Mouse (Mus musculus) 3134 (cell line): ENCODE measurements around the gene Csnk1g2.
"Not testable (repeated sequence)": the region's sequence is repeated elsewhere in the genome, so short reads cannot be mapped to it uniquely, and the experiment has no call there.

Source experiments
- DNase-seq: peaks from one replicate; pipeline ENCODE4 v3.0.0-alpha.2; 2011; ENCODE audit warnings: low spot score; ENCODE audit not compliant: insufficient read length; ENCODE audit errors: extremely low read depth

Csnk1g2 gene

GRCm38 (mm10) chr10:80596318-80596717 lies 26.3 kb upstream of the Csnk1g2 start:
- no peak for DNase-seq

DNA sequence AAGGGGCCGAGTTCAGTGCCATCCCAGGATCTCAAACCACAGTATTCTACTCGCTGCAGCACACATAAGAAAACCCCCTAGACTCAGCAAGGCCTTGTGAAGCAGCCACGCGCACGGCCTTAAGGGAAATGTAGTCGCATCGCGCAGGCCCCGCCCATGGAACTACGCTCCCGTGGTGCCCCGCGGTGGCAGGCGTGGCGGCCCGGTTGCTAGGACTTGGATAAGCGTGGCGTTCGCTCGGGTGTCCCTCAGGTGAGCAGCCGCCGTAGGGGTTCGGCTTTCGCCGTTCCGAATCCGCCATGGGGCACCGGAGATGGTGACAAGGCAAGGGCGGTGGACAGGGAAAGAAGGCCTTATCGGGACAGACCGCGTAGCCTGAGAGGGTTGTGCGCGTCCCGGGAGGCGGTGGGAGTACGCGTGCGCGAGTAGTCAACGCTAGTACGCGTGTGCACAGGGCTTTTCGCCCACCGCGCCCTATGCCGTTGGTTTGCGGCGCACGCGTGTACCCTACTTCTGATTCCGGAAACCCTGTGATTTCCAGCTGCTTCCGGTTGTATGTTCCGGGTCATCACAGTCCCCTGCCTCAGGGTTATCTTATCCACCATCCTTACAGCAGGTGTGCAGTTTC lies 19.8 kb upstream of the Csnk1g2 start, which contains the start of the genes Scamp4 and Adat3:
Gene Scamp4, plus strand, starts transcription at position 175 of the 628 bp plus-strand sequence.
Gene Adat3, plus strand, starts transcription at position 183 of the 628 bp plus-strand sequence.
- DNase-seq, result peak; percentile 98

DNA sequence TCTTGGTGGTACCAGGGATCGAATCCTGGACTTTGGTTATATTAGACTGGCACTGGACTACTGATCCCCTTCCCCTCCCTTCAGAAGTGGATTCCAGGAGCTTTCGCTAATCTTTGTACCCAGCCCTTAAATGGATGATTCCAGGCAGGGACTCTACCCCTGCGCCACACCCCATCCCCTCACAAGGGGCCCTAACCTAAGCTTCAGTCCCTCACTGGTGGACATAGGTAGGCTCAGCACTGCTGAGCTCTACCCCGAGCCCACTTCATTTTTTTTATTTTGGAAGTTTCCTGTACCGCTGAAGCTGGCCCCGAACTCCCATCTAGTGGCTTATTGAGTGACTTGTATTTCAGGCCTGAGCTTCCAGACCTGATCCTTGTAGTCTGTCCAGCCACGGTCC lies 19.3 kb upstream of the Csnk1g2 start:
- DNase-seq, result no peak

DNA sequence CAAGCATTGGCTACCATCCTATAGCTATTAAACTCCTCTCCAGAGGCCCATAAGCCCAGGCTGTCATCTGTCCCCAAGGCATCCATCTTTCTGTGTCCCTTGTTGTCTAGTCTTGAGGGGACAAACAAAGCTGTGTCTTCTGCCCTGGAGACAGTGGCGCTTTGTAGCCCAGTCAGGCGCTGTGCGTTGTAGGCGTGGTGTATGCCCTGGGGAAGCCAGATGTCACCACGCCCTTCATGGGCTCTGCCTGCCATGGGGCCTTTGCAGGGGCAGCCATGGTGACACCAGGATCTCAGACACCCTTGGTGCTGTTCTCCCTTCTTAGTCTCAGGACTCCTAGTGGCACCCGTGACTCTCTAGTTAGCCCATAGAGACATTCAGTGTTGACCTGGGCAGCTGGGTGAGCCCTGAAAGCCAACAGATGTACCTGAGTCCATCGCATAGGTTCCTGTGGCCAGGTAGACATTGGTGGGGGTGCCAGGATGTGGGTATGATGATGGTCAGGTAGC lies 18.6 kb upstream of the Csnk1g2 start:
- no peak for DNase-seq

DNA sequence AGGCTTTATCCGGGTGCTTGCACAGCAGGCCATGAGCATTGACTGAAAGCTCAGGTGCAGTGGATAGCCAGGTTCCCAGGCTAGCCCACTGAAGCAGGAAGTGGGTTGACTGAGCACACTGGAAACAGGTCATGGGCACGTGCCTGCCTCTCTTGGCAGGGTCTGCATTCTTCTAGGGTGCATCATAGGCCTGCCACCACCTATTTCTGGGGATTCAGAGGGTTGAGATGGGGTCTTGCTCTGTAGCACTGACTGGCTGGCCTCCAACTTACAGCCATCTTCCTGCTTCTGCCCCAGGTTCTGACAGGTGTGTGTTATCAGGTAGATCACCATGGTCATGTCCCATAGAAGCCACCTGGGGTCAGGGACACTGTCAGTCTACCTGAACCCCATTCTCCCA lies 17.6 kb upstream of the Csnk1g2 start:
- no peak for DNase-seq

DNA sequence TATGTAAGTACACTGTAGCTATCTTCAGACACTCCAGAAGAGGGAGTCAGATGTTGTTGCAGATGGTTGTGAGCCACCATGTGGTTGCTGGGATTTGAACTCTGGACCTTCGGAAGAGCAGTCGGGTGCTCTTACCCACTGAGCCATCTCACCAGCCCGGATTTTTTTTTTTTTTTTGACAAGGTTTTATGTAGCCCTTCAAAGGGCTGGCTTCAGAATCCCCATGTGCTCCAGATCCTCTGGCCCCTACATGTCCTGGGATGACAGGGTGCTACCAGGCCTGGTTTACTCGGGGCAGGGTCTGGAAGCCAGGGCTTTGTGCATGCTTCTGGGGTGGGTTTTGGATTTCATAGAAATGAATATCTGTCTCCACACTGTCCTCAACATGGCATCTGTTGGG lies 16.9 kb upstream of the Csnk1g2 start, which contains the start of gene Gm49322:
Gene Gm49322, plus strand, starts transcription at position 301 of the 400 bp plus-strand sequence.
- not testable (repeated sequence) for DNase-seq

GRCm38 (mm10) chr10:80606306-80606705 lies 16.3 kb upstream of the Csnk1g2 start:
- DNase-seq, result no peak

DNA sequence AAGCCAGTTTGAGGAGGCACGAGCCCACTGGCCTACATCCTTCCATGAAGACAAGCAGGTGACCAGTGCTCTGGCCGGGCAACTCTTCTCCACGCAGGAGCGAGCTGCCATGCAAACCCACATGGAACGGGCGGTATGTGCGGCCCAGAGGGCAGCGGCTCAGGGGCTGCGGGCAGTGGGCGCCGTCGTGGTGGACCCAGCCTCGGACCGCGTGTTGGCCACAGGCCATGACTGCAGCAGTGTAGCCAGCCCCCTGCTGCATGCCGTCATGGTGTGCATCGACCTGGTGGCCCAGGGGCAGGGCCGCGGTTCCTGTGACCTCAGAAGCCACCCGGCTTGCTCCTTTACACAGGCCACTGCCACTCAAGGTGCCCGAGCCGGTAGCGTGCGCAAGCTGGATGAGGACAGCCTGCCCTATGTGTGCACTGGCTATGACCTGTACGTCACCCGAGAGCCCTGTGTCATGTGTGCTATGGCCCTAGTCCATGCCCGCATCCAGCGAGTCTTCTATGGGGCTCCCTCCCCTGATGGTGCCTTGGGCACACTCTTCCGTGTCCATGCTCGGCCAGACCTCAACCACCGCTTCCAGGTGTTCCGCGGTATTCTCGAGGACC lies 15.8 kb upstream of the Csnk1g2 start:
- DNase-seq, result no peak

DNA sequence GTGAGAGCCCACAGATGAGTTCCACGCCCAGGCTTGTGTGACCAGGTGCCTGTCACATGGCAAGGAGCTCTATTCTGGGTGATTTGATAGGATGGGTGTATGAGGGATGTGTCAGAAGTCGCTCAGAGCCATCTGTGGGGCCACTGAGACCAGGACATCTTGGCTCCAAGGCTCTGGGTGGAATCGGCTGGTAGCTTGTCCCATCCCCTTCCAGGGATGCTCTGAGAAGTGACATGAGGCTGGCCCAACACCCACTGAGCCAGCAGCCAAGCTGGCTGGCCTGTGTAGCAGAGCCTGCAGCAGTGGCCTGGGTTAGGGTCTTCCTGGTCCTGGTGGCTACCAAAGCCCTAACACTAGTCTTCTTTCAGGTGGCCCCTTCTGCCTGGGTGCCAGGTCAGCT lies 14.2 kb upstream of the Csnk1g2 start:
- no peak for DNase-seq

- no peak for DNase-seq
Measured at GRCm38 (mm10) chr10:80609269-80609924, 13.2 kb upstream of the Csnk1g2 start.

DNA sequence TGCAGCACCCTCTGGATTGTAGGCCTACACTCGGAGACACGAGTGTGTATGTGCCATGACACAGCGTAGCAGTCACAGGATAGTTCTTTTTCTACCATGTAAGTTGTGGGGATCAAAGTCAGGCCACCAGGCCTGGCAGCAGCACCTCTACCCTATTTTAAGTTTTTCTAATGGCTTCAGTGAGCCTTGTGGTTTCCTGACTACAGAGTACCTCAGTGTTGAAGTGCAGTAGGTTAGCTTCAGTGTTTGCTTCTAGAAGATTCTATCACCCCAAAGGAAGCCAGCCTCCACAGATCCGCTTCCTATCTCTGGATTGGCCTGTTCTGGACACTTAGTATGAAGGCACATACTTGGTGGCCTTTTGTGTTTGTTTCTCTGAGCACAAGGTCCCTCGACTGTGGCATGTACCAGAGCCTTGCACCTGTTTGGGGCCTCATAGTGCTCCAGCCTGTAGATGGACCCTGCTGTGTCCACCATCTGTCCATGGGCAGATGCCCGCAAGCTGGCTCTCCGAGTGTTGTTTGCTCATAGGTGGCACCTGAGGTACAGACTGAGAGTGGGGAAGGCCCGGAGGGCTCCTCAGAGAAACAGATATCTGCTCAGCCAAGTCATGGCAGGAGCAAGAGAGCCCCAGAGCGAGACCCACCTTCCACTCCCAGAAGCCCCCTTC lies 12.4 kb upstream of the Csnk1g2 start:
- no peak for DNase-seq

DNA sequence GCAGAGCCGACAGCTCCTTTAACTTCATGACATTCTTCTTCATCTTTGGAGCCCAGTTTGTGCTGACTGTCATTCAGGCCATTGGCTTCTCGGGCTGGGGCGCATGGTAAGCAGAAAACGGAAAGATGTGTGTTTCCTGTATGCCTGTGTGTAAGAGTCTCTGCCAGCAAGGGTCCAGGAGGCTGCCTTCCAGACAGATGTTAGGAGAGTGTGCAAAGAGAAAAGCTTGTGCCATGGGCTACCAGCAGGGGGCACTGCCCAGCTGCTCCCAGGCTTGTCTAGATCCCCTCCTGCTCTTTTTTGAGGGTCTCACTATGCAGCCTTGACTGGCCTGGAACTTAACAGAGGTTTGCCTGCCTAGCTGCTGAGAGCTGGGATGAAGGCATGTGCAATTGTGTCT lies 11.6 kb upstream of the Csnk1g2 start:
- DNase-seq, result no peak

DNA sequence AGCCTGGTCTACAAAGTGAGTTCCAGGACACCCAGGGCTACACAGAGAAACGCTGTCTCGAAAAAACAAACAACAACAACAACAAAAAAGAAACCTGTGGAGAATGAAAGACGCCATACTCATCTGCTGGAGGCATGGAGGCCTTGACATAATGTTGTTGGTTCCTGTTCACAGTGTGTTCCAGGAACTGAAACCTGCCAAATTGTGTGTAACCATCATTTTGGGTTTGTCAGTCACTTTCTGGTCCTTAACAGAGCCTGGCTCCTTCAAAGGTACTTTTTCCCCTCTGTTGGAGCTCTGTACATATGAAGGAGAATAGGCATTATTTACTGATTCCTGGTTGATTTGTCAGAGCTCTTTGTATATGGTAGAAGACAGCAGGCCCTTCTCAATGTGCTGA lies 10.7 kb upstream of the Csnk1g2 start:
- no peak for DNase-seq

GRCm38 (mm10) chr10:80613821-80614220 lies 8.8 kb upstream of the Csnk1g2 start:
- DNase-seq, result no peak

- no peak for DNase-seq
Measured at GRCm38 (mm10) chr10:80614351-80614750, 8.3 kb upstream of the Csnk1g2 start.

DNA sequence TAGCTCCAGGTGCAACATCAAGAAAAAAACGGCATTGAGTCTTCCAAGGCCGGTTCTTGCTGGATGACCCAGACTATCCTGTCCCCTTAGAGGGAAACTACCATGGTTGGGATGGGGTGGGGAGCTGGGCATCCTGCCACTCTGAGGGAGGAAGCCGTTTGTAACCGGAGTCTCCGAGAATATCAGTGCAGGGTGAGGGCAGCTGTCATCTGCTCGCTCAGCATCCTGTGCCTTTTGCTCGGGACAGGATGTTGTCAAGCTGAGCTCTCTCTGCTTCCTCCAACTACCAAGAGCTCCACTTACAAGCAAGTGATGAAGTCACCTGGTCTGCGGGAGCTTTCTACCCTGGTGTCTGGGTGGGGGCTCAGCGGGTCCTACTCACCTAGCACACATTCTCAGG lies 4.5 kb upstream of the Csnk1g2 start:
- DNase-seq, result no peak

GRCm38 (mm10) chr10:80619465-80620244 lies 3.0 kb upstream of the Csnk1g2 start:
- peak; percentile 38 for DNase-seq

GRCm38 (mm10) chr10:80620365-80620764 lies 2.3 kb upstream of the Csnk1g2 start:
- DNase-seq, result no peak

- no peak for DNase-seq
Measured at GRCm38 (mm10) chr10:80620796-80621689, 1.6 kb upstream of the Csnk1g2 start.

DNA sequence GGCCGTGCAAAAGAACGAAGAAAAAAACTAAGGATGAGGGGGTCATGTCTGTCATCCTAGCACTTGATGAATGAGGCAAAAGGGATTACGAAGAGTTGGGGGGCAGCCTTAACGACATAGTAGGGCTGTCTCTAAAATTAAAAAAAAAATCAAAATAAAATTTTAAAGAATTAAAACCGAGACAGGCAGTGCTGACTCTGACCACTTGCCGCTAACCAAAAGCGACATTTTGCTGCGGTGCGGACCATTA lies 1.0 kb upstream of the Csnk1g2 start:
- DNase-seq, result no peak
